Mouse (Mus musculus) midbrain, postnatal 0 days (tissue): ENCODE data around the gene Gm21719. TPM values are rescaled to one million over a fixed set of nuclear protein-coding genes. Genes with fewer than 3 reads are reported as not detected.
"Not testable (repeated sequence)": the region's sequence is repeated elsewhere in the genome, so short reads cannot be mapped to it uniquely, and the experiment has no call there.

Experiments used
- ATAC-seq: fragments of 200-750 bp; cut with Nextera tagmentation; 2 replicates; pipeline ENCODE4 v1.8.0; 2017; ENCODE audit warnings: moderate number of reproducible peaks, mild to moderate bottlenecking, moderate TSS enrichment, moderate library complexity; ENCODE audit not compliant: low FRiP score
- DNase-seq: peaks from one replicate; pipeline ENCODE4 v3.0.0-alpha.2; 2015; ENCODE audit warnings: low spot score
- H3K27ac ChIP-seq: fragments of 300-500 bp; sonication (generic); 2 replicates; pipeline ENCODE4 v1.5.1; 2014; ENCODE audit warnings: low read depth, mild to moderate bottlenecking, low read length, mixed read lengths
- H3K27me3 ChIP-seq: fragments of 300-500 bp; sonication (generic); 2 replicates; pipeline ENCODE4 v1.6.1; 2014; ENCODE audit warnings: low read length, control low read depth, mixed read lengths; ENCODE audit not compliant: insufficient read depth
- H3K36me3 ChIP-seq: fragments of 300-500 bp; sonication (generic); 2 replicates; pipeline ENCODE4 v1.6.1; 2014; ENCODE audit warnings: low read length, control low read depth, mixed read lengths; ENCODE audit not compliant: insufficient read depth
- H3K4me1 ChIP-seq: fragments of 300-500 bp; sonication (generic); 2 replicates; pipeline ENCODE4 v1.6.1; 2014; ENCODE audit warnings: mild to moderate bottlenecking, control low read depth, antibody characterized with exemption, low read length, mixed read lengths; ENCODE audit not compliant: insufficient read depth
- H3K4me2 ChIP-seq: fragments of 300-500 bp; sonication (generic); 2 replicates; pipeline ENCODE4 v1.6.1; 2014; ENCODE audit warnings: low read depth, mild to moderate bottlenecking, low read length, mixed read lengths; ENCODE audit not compliant: poor library complexity, severe bottlenecking
- H3K4me3 ChIP-seq: fragments of 300-500 bp; sonication (generic); 2 replicates; pipeline ENCODE4 v1.5.1; 2014; ENCODE audit warnings: low read depth, mild to moderate bottlenecking, low read length, moderate library complexity
- H3K9ac ChIP-seq: fragments of 300-500 bp; sonication (generic); replicated peaks from 2 replicates; pipeline ENCODE4 v1.6.1; 2014; ENCODE audit warnings: mild to moderate bottlenecking, low read length, moderate library complexity, mixed read lengths; ENCODE audit not compliant: poor library complexity, severe bottlenecking
- H3K9me3 ChIP-seq: fragments of 300-500 bp; sonication (generic); 2 replicates; pipeline ENCODE4 v1.6.1; 2016; ENCODE audit warnings: low read length, control low read depth
- WGBS: fragments of 180-500 bp; shearing (Covaris S2); extraction: QIAGEN DNeasy Blood & Tissue Kit; methylation state at CpG from one replicate; pipeline ENCODE4 v1.1.7; 2014; 5-methylcytosine and 5-hydroxymethylcytosine counted together
- polyA plus RNA-seq: library from polyadenylated mRNA; unstranded; fragments of >200 nt; fragmentation: Nextera tagmentation; extraction: Ambion mirVana; gene quantifications from 2 replicates; pipeline ENCODE4 v1.2.1, GENCODE M21; 2015
- total RNA-seq: library from RNA; depleted of rRNA; stranded (reverse); fragments of >200 nt; gene quantifications from 2 replicates; pipeline ENCODE4 v1.2.3, GENCODE M21; 2014; rRNA removed

The Gm21719 gene
- total RNA-seq: not detected in 2 replicates
- polyA plus RNA-seq: not detected in 2 replicates

- DNase-seq, H3K4me3 ChIP-seq, H3K9me3 ChIP-seq, H3K27me3 ChIP-seq, H3K27ac ChIP-seq, H3K9ac ChIP-seq, H3K4me2 ChIP-seq, H3K4me1 ChIP-seq, ATAC-seq, H3K36me3 ChIP-seq: not testable (repeated sequence)
- WGBS: 50% methylated on average over 1 of the region's 1 CpGs
Measured at GRCm38 (mm10) chrY:6682772-6683171, at the start of gene Gm21719. Gene Gm21719 (minus strand): TSS chrY:6682872.

Other genes with a start within 250 kb of the Gm21719 start
- not detected in 2 replicates for gene Gm28919, start 99.3 kb downstream of the Gm21719 start, total RNA-seq
- not detected in 2 replicates for gene Gm28919, start 99.3 kb downstream of the Gm21719 start, polyA plus RNA-seq
- gene Gm20830, start 235.4 kb upstream of the Gm21719 start, total RNA-seq: not detected in 2 replicates
- not detected in 2 replicates for gene Gm20830, start 235.4 kb upstream of the Gm21719 start, polyA plus RNA-seq